Mouse (Mus musculus) megakaryocyte, adult 5-6 weeks (primary cell): ENCODE data around the gene Ngfr. TPM values are rescaled to one million over a fixed set of nuclear protein-coding genes. Genes with fewer than 3 reads are reported as not detected.

Source experiments
- ATAC-seq: 2 replicates; pipeline ENCODE4 v1.8.0; 2016; ENCODE audit warnings: mild to moderate bottlenecking, inconsistent platforms; ENCODE audit not compliant: poor library complexity, severe bottlenecking
- total RNA-seq, 2 experiments: library from RNA; stranded (forward) in 1 of 2; stranded (reverse) in 1 of 2; fragments of 153-499, 151-499 nt in 1 of 2; fragments of 221-1000, 200-1000 nt in 1 of 2; gene quantifications; 2 replicates each; pipeline versions ENCODE4 v1.2.3 to v1.2.4; 2015 to 2017

The Ngfr gene
- total RNA-seq, 2 experiments from 2014 or later, result 0.40 to 0.47 TPM

- ATAC-seq, result peak; percentile 86
Measured at GRCm38 (mm10) chr11:95595438-95596149, 8.1 kb upstream of the Ngfr start.

- ATAC-seq, result no peak
Measured at GRCm38 (mm10) chr11:95594686-95595212, 7.2 kb upstream of the Ngfr start.

- no peak for ATAC-seq
Measured at GRCm38 (mm10) chr11:95593501-95593900, 6.0 kb upstream of the Ngfr start.

GRCm38 (mm10) chr11:95592691-95593090 lies 5.2 kb upstream of the Ngfr start:
- no peak for ATAC-seq

GRCm38 (mm10) chr11:95589195-95589594 lies 1.7 kb upstream of the Ngfr start:
- no peak for ATAC-seq

- no peak for ATAC-seq
Measured at GRCm38 (mm10) chr11:95586751-95587422, 648 bp downstream of the Ngfr start.

GRCm38 (mm10) chr11:95586184-95586583 lies 1.4 kb downstream of the Ngfr start:
- ATAC-seq, result peak; percentile 58

GRCm38 (mm10) chr11:95585684-95586083 lies 1.9 kb downstream of the Ngfr start:
- ATAC-seq, result no peak

GRCm38 (mm10) chr11:95585281-95585680 lies 2.3 kb downstream of the Ngfr start:
- no peak for ATAC-seq

GRCm38 (mm10) chr11:95584651-95585050 lies 2.9 kb downstream of the Ngfr start:
- no peak for ATAC-seq

- ATAC-seq, result no peak
Measured at GRCm38 (mm10) chr11:95583396-95583795, 4.1 kb downstream of the Ngfr start.

- no peak for ATAC-seq
Measured at GRCm38 (mm10) chr11:95582193-95582592, 5.3 kb downstream of the Ngfr start.

GRCm38 (mm10) chr11:95579455-95579854 lies 8.1 kb downstream of the Ngfr start:
- ATAC-seq, result no peak

GRCm38 (mm10) chr11:95577776-95578446 lies 9.6 kb downstream of the Ngfr start:
- 0 out of 2 replicates have a peak, but pooled peaks have one; percentile 33 for ATAC-seq

- ATAC-seq, result no peak
Measured at GRCm38 (mm10) chr11:95576299-95576698, 11.2 kb downstream of the Ngfr start.

GRCm38 (mm10) chr11:95575791-95576190 lies 11.7 kb downstream of the Ngfr start:
- no peak for ATAC-seq

- ATAC-seq, result no peak
Measured at GRCm38 (mm10) chr11:95574786-95575334, 12.7 kb downstream of the Ngfr start.

- ATAC-seq, result no peak
Measured at GRCm38 (mm10) chr11:95572227-95572626, 15.3 kb downstream of the Ngfr start.

GRCm38 (mm10) chr11:95571755-95572154 lies 15.8 kb downstream of the Ngfr start:
- ATAC-seq, result no peak

- no peak for ATAC-seq
Measured at GRCm38 (mm10) chr11:95570827-95571619, 16.5 kb downstream of the Ngfr start.
